Mouse (Mus musculus) brain, embryonic 14.5 days (tissue): ENCODE data around the gene Tmem229b.

Experiments
- CTCF ChIP-seq: fragments of 200-500 bp; IDR thresholded peaks from 2 replicates; pipeline ENCODE4 v1.5.1; 2012; ENCODE audit warnings: inconsistent platforms, mild to moderate bottlenecking, moderate library complexity, borderline replicate concordance; ENCODE audit not compliant: insufficient read depth, insufficient read length; ENCODE audit errors: extremely low read depth
- POLR2A ChIP-seq: fragments of 200-500 bp; IDR thresholded peaks from 2 replicates; pipeline ENCODE4 v1.6.1; 2012; ENCODE audit warnings: mild to moderate bottlenecking, inconsistent platforms, borderline replicate concordance; ENCODE audit not compliant: poor library complexity, insufficient read depth, insufficient read length, severe bottlenecking; ENCODE audit errors: extremely low read depth

- no peak for TF ChIP-seq CTCF
- no peak for TF ChIP-seq POLR2A
Observed at GRCm38 (mm10) chr12:79049807-79050206, 42.4 kb upstream of the Tmem229b start.
